Mouse (Mus musculus): ENCODE data around the gene Kdm4b. TPM values are rescaled to one million over a fixed set of nuclear protein-coding genes. Genes with fewer than 3 reads are reported as not detected.
A peak's percentile ranks its signal among the peaks of the same experiment; 100 is the strongest.

Kdm4b gene
- polyA plus RNA-seq, 1 experiment from 2014 or later: 8.1 TPM

DNA sequence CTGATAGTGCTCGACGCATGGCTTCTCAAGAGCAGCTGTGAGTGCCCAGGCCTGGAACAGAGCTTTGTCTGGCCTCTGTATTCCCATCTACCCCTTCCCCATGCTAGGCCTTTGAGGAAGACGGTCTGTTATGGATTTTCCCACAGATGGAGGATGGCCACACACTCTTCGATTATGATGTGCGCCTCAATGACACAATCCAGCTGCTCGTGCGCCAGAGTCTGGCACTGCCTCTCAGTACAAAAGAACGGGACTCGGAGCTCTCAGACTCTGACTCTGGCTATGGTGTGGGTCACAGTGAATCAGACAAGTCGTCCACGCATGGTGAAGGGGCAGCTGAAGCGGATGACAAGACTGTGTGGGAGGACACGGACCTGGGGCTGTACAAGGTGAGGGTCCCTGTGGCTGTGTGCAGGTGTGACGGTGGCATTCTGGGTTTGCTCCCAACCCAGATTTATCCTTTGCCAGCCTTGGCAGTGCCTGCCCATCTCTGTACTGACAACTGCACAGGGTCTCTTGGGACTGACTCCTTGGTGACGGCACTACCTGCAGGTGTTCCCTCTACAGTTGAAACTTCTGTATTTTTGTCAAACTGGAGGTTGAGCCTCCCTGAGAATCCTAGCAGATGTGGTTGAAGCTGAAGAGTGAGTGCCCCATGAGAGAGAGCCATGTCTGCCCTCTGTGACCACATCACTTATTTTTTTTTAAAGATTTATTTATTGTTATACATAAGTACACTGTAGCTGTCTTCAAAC, 16.5 kb upstream of the Kdm4b start:
- Histone ChIP-seq H3K9ac (ENCODE audit: low read depth, low read length) (no peak overlapping the region), H3K4me2 (replicated peaks; ENCODE audit: low read depth) (no peak overlapping the region), H3K4me1 (replicated peaks; ENCODE audit: control insufficient read depth, insufficient read depth, low read length) (no peaks in the 10 kb centered on the region), H3K9me3 (ENCODE audit: control insufficient read depth) (no peaks in the 10 kb centered on the region), H3K27me3 (replicated peaks; ENCODE audit: control insufficient read depth, insufficient read depth, low read length) (no peaks in the 10 kb centered on the region), H3K36me3 (ENCODE audit: control insufficient read depth, insufficient read depth) (peaks cover 45% of the 10 kb centered on the region), H3K27ac (ENCODE audit: low read depth, low read length) (no peak overlapping the region), H3K4me3 (ENCODE audit: low read depth, low read length) (no peak overlapping the region)
- no peak for TF ChIP-seq CTCF (IDR thresholded peaks at IDR 0.05; ENCODE audit: low read depth)
- no peak for ATAC-seq
- 83% methylated on average over 15 of the region's 15 CpGs for WGBS

DNA sequence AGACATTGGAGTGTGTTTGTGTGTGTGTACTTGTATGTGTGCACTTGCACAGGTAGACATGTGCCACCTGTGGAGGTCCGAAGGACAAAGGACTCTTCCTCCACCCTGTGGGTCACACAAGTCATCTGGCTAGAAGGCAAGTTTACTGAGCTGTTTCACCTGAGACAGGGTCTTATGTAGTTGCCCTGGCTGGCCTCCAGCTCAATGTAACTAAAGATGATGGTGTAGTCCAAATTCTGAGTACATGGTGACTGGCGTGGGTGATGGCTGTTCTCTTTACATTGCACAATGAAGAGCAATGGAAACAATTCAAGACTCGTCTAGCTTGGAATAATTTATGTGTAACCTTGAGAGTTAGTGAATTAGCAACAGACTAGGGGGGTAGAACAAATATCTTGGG, 1.4 kb upstream of the Kdm4b start:
- H3K4me2 ChIP-seq (replicated peaks; ENCODE audit: low read depth): no peak overlapping the region
- 61% methylated on average over 3 of the region's 3 CpGs for WGBS
- peaks cover 30% of the 10 kb centered on the region; the same call in 1 of the 2 replicates for H3K36me3 ChIP-seq (ENCODE audit: control insufficient read depth, insufficient read depth)
- no peak overlapping the region for H3K4me3 ChIP-seq (ENCODE audit: low read depth, low read length)
- H3K27ac ChIP-seq (ENCODE audit: low read depth, low read length): no peak overlapping the region
- H3K4me1 ChIP-seq (replicated peaks; ENCODE audit: control insufficient read depth, insufficient read depth, low read length): peaks cover 10% of the 10 kb centered on the region; the same call in 1 of the 2 replicates
- H3K27me3 ChIP-seq (replicated peaks; ENCODE audit: control insufficient read depth, insufficient read depth, low read length): no peaks in the 10 kb centered on the region
- H3K9ac ChIP-seq (ENCODE audit: low read depth, low read length): no peak overlapping the region
- no peak for ATAC-seq
- no peaks in the 10 kb centered on the region for H3K9me3 ChIP-seq (ENCODE audit: control insufficient read depth)
- no peak for TF ChIP-seq CTCF (IDR thresholded peaks at IDR 0.05; ENCODE audit: low read depth)

DNA sequence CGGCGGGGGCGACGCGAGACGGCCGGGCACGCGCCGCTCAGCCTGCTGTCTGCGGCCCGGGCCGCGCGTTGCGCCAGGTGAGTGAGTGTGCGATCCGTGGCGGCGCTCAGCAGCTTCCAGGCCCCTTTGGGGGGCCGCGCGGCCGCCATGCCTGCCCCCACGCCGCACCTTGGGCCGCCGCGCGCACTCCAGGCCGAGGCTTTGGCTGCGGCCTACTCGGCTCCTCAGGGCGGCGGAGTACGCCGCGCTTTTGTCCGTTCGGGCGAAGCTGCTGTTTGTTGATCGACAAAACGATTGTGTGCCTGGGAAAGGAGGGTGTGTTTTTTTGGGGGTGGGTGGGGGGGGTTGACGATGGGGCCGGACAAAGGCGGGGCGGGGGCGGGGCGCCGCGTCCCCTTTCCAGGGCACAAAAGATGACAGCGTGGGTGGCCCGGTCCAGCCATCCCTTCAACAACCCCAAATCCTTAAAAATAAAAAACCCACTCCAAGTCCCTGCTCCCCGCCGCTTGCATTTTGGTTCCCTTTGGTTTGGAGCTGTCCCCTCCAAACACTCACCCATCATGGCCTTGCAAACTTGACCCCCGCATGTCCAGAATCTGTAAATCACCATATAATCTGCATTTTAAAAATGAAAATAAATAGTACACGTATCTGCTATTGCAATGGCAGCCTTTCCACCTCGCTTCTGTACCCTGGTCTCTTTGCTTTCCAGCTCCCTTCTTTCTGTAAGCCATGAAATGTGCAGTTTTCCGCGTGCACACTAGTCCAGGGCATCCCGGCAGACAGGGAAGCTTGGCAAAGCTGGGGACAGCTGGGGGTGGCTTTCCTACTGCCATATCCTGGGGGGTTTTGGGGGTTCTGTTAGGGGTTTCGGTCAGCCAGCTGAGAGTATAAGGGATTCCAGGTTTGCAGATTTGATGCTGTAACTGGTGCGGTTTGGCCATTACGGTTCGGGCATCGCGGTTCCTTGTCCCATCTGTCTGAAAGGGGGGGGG, 588 bp downstream of the Kdm4b start:
- no peak for TF ChIP-seq CTCF (IDR thresholded peaks at IDR 0.05; ENCODE audit: low read depth)
- WGBS: 2% methylated on average over 58 of the region's 67 CpGs
- Histone ChIP-seq H3K4me3 (ENCODE audit: low read depth, low read length) (peak overlapping the region; percentile 77), H3K27me3 (replicated peaks; ENCODE audit: control insufficient read depth, insufficient read depth, low read length) (no peaks in the 10 kb centered on the region), H3K36me3 (ENCODE audit: control insufficient read depth, insufficient read depth) (peaks cover 14% of the 10 kb centered on the region; the same call in 1 of the 2 replicates), H3K4me2 (replicated peaks; ENCODE audit: low read depth) (peak overlapping the region; percentile 92), H3K9ac (ENCODE audit: low read depth, low read length) (peak overlapping the region; percentile 91), H3K4me1 (replicated peaks; ENCODE audit: control insufficient read depth, insufficient read depth, low read length) (peaks cover 10% of the 10 kb centered on the region; the same call in 1 of the 2 replicates), H3K27ac (ENCODE audit: low read depth, low read length) (peak overlapping the region; percentile 97), H3K9me3 (ENCODE audit: control insufficient read depth) (no peaks in the 10 kb centered on the region)
- ATAC-seq: peak; percentile 44

DNA sequence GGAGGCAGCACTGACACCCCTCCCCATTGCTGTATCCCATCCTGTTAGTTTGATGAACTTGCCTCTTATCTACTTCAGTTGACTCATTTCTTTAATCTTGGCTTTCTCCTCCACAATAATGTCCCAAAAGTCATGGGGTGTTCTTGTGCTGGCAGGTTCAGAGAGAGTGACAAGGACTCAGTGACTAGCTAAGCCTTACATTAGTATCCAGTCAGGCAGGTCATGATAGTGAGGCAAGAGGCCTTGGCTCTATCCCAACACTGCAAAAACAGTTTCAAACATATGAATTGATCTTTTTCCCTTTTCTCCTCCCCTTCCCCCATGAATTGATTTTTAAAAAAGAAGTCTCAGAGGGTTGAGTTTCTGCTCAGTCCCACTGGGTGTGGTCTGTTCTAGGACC, 3.4 kb downstream of the Kdm4b start:
- H3K4me3 ChIP-seq (ENCODE audit: low read depth, low read length): no peak overlapping the region
- H3K27me3 ChIP-seq (replicated peaks; ENCODE audit: control insufficient read depth, insufficient read depth, low read length): no peaks in the 10 kb centered on the region
- no peaks in the 10 kb centered on the region for H3K9me3 ChIP-seq (ENCODE audit: control insufficient read depth)
- TF ChIP-seq CTCF (IDR thresholded peaks at IDR 0.05; ENCODE audit: low read depth): no peak
- ATAC-seq: no peak
- no peak overlapping the region for H3K27ac ChIP-seq (ENCODE audit: low read depth, low read length)
- no peak overlapping the region for H3K4me2 ChIP-seq (replicated peaks; ENCODE audit: low read depth)
- no peak overlapping the region for H3K9ac ChIP-seq (ENCODE audit: low read depth, low read length)
- H3K36me3 ChIP-seq (ENCODE audit: control insufficient read depth, insufficient read depth): no peaks in the 10 kb centered on the region
- H3K4me1 ChIP-seq (replicated peaks; ENCODE audit: control insufficient read depth, insufficient read depth, low read length): peaks cover 10% of the 10 kb centered on the region; the same call in 1 of the 2 replicates

DNA sequence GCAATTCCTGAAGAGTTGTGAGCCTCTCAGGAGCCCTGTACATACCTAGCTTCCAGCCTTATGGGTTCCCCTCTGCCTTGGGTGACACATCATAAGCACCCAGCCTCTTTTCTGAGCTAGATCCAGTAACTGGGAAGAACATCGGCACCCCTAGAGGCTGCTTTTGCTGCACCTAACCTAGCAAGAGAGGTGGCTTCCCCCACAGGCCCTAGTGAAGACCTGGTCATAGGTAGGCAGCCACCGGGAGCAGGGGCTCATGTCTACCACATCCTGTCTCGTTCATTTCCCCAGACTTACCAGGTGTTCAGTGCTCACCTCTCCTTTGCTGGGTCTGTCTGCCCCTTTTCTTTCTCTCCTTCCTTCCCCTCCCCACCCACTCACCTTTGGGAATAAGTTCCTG, 4.5 kb downstream of the Kdm4b start:
- Histone ChIP-seq H3K9ac (ENCODE audit: low read depth, low read length) (no peak overlapping the region), H3K4me2 (replicated peaks; ENCODE audit: low read depth) (no peak overlapping the region), H3K27ac (ENCODE audit: low read depth, low read length) (no peak overlapping the region), H3K4me1 (replicated peaks; ENCODE audit: control insufficient read depth, insufficient read depth, low read length) (peaks cover 6% of the 10 kb centered on the region; the same call in 1 of the 2 replicates), H3K27me3 (replicated peaks; ENCODE audit: control insufficient read depth, insufficient read depth, low read length) (no peaks in the 10 kb centered on the region), H3K36me3 (ENCODE audit: control insufficient read depth, insufficient read depth) (no peaks in the 10 kb centered on the region), H3K4me3 (ENCODE audit: low read depth, low read length) (no peak overlapping the region), H3K9me3 (ENCODE audit: control insufficient read depth) (no peaks in the 10 kb centered on the region)
- ATAC-seq: no peak
- WGBS: 62% methylated on average over 3 of the region's 3 CpGs
- peak; percentile 29 for TF ChIP-seq CTCF (IDR thresholded peaks at IDR 0.05; ENCODE audit: low read depth)

DNA sequence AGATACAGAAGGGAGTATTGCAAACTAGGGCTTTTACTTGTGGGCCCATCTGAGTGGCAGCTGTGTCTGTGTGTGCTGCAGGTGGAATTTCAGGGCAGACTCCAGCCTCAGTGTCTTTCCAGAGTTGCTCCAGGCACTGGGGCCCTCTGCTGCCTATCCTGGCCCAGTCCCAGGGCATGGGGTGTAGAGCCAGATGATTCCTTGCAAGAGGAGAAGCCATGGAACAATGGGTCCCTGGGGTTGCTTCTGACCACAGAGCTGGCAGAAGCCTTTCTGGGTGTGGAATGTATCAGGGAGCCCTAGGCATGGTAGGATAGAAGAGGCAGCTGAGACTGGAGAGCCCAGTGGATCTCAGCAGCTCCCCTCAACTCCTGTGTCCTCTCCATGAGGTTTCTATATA, 5.4 kb downstream of the Kdm4b start:
- no peak for ATAC-seq
- Histone ChIP-seq H3K4me3 (ENCODE audit: low read depth, low read length) (no peak overlapping the region), H3K9ac (ENCODE audit: low read depth, low read length) (no peak overlapping the region), H3K9me3 (ENCODE audit: control insufficient read depth) (no peaks in the 10 kb centered on the region), H3K27me3 (replicated peaks; ENCODE audit: control insufficient read depth, insufficient read depth, low read length) (no peaks in the 10 kb centered on the region), H3K4me1 (replicated peaks; ENCODE audit: control insufficient read depth, insufficient read depth, low read length) (peaks cover 6% of the 10 kb centered on the region; the same call in 1 of the 2 replicates), H3K4me2 (replicated peaks; ENCODE audit: low read depth) (no peak overlapping the region), H3K36me3 (ENCODE audit: control insufficient read depth, insufficient read depth) (no peaks in the 10 kb centered on the region), H3K27ac (ENCODE audit: low read depth, low read length) (no peak overlapping the region)
- TF ChIP-seq CTCF (IDR thresholded peaks at IDR 0.05; ENCODE audit: low read depth): no peak

All from intestine, postnatal 0 days (tissue).